Mouse (Mus musculus): ENCODE data around the gene Ece1. TPM values are rescaled to one million over a fixed set of nuclear protein-coding genes. Genes with fewer than 3 reads are reported as not detected.
"Not testable (repeated sequence)": the region's sequence is repeated elsewhere in the genome, so short reads cannot be mapped to it uniquely, and the experiment has no call there.

Gene Ece1
- total RNA-seq (2021) = 10 to 100 TPM; 65.0 to 78.0 TPM
- long read RNA-seq, experiment 1, partial matches to known transcripts = 29 of 62 reads
- long read RNA-seq, experiment 1, other reads (novel, unspliced or antisense) = 33 of 62 reads
- long read RNA-seq, experiment 2, full-length matches to known transcripts = 3 of 79 reads
- long read RNA-seq, experiment 2, partial matches to known transcripts = 41 of 79 reads
- long read RNA-seq, experiment 2, other reads (novel, unspliced or antisense) = 35 of 79 reads

DNA sequence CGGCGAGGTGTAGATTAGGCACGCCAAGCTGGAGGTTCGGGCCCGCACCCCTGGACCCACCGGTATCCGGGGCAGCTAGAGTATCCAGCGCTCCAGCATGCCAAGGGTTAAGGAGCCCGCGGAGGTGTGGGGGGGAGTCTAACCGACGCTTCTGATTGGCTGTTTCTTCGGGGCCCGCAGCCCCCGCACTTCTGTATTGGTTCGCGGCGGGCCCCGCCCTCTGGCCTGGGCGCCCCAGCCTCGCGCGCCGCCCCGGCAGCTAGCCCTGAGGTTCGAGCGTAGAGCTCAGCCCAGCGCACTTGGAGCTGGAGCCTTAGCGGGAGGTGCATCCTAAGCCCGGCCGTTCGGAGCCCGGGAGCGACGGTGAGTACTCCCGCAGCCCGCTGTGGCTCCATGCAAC, at the start of gene Ece1:
TSS of gene Ece1 (plus strand) at position 219 of the 400 bp plus-strand sequence.
- peak; percentile 92 for DNase-seq (ENCODE audit: low spot score)

DNA sequence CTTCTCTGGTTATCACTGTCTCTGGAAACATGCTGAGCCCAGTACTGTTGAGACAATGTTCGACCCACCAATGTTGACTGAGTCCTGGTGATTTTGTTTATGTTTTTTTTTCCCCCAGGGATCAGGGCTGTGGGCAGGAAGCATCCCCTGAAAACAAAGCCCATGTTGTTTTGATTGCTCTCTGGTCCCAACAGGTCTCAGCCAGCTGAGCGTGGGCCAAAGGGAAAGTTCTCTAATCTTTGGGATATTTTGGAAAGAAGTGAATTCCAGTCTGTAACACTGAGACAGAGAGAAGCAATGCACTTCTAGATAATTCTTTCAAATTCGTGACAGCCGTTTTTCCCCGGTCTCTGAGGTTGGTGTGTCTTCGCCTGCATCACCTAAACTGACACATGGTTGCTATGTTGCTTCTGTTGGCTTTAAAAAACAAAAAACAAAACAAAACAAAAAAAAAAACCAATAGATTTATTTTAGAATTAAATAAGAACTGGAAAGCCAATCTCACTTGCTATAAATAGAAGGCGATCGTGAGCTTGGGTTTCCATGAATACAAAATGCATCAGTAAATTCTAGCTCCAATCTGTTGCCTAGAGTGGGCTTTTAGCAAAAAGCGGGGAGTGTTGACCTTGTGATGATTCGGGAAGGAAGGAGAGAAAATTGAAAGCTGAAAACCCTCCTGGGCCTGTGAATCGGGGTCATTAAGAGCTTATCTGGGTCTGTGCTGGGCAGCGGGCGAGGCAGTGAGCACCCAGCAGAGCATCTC, 48.9 kb upstream of the Ece1 start:
- DNase-seq (ENCODE audit: low spot score) = no peak

- DNase-seq (ENCODE audit: low spot score) = no peak
Measured at GRCm38 (mm10) chr4:137814140-137814539, 47.9 kb upstream of the Ece1 start.

DNA sequence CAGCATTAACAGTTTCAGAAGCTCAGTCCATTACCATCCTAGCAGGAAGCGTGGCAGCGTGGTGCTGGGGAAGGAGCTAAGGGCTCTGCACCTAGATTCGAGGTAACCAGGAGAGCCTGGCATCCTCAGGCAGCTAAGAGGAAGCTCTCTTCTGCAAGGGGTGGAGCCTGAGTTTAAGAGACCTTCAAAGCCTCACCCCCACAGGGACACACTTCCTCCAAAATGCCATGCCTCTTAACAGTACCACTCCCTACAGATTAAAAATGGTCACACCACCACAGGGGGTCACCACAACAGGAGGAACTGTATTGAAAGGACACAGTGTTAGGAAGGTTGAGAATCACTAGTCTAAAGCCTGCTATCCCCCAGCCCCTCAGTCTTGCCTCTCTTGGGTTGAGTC, 46.6 kb upstream of the Ece1 start:
- DNase-seq (ENCODE audit: low spot score) = no peak

DNA sequence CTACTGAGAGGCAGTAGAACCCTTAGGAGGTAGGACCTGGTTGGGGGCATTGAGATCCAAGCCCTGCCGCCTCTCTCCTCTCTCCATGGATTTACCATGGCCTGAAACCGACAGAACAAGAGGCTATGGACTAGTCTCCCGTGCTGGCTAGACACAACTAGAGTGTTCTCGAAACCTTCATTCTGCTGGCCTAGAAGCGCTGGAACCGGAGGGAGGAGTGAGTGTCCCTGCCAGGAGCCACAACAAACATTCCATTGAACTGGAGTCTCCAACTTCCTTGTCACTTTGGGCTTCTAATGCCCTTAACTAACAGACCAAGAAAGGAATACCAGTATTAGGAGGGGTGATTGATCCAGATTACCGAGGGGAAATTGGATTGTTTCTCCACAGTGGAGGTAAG, 45.8 kb upstream of the Ece1 start:
- DNase-seq (ENCODE audit: low spot score) = no peak

- no peak for DNase-seq (ENCODE audit: low spot score)
Measured at GRCm38 (mm10) chr4:137818341-137818740, 43.7 kb upstream of the Ece1 start.

- DNase-seq (ENCODE audit: low spot score) = no peak
Measured at GRCm38 (mm10) chr4:137819487-137819886, 42.5 kb upstream of the Ece1 start.

DNA sequence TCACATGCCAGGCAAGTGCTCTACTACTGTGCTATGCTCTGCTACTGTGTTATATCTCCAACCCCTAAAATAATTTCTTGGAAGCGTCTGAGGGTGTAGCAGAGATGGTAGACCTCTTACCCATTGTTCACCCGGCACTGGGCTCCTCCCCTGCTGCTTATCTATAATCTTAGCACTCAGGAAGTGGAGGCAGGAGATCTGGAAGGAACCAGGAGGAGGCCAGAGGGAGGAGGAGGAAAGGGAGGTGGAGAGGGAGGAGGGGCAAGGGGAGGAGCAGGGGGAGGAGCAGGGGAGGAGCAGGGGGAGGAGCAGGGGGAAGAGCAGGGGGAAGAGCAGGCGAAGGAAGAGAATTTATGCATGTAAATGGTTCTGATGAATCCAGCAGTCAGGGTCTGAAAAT, 41.3 kb upstream of the Ece1 start:
- no peak for DNase-seq (ENCODE audit: low spot score)

DNA sequence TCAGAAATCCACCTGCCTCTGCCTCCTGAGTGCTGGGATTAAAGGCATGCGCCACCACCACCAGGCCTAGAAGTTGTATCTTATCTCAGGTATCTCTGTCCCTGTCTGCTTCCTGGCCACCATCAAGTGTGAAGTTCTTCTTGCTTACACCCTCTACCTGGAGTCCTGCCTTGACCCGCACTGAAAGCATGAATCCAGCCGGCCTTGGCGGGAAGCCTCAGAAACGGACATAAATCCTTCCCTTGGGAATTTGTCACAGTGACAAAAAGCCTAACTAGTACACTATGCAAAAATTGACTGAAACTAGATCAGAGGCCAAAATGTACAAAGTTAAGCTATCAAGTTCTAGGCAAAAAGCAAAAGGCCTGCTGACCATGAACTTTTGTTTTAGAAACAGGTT, 39.5 kb upstream of the Ece1 start:
- peak; percentile 16 for DNase-seq (ENCODE audit: low spot score)

GRCm38 (mm10) chr4:137823542-137823941, 38.5 kb upstream of the Ece1 start:
- no peak for DNase-seq (ENCODE audit: low spot score)

DNA sequence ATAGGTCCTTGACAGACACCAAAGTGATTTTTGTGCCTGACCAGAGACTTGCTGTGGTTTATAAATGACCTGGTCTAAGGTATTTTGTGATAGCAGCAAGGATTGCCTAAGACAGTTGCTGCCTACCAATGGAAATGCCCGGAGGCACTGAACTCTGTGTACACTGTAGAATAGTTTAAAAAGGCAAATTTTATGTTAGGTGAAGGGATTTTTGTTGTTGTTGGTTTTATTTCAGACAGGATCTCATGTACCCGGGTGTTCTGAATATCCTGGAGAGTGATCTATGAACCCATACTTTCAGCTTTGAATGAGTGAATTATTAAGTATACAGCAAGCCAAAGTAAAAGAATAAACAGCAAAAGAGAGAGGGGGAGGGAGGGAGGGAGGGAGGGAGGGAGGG, 37.2 kb upstream of the Ece1 start:
- no peak for DNase-seq (ENCODE audit: low spot score)

DNA sequence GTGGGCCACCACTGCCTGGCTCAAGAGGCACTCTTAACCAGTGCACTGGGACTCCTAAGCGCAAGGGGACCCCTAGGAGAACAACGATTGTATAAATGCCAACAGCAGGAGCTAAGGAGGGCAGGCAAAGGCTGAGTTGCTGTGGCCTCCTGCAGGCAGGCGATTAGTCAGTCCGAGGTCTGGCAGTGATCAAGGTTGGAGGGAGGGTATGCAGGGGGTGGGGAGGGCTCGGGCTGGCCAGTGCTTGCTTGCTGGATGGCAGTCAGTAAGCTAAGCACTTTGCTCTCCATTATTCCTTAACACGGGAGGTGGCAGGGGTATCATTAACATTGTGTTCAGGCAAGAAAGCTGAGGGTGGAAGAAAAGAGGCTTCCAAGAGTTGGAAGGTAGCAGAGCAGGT, 31.7 kb upstream of the Ece1 start:
- no peak for DNase-seq (ENCODE audit: low spot score)

- no peak for DNase-seq (ENCODE audit: low spot score)
Measured at GRCm38 (mm10) chr4:137831598-137831997, 30.4 kb upstream of the Ece1 start.

DNA sequence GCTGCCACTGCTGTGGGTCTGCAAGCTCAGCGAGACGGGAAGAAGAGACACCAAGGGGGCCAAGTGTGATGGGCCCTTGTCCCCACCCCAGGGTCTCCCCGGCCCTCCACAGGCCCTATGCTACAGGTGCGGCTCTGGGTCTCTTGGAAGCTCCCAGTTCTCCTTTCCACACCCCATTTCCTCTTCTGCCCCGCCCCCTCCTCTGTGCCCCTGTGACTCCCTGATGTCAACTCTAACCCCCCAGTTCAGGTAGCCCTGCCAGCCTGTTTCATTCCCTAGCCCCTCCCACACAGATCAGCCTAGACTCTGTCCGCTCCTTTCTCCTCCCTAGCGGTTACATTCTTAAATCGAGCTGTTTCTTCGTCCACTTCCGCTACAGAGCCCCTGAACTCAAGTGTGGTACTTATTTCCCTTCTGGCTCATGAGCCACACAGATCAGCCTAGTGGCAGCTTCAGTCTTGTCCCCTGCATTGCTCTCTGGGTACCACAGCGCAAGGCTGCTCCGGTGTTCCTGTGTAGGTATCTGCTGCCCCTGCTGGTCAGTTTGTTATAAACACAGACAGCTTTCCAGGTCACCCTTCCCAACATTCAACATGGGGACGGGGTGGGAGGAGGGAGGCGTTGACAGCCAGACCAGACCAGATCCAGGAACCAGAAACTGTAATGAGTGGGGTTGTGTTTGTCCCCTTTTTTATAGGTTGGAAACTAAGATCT, 26.3 kb upstream of the Ece1 start:
- peak; percentile 84 for DNase-seq (ENCODE audit: low spot score)

- no peak for DNase-seq (ENCODE audit: low spot score)
Measured at GRCm38 (mm10) chr4:137836741-137837140, 25.3 kb upstream of the Ece1 start.

DNA sequence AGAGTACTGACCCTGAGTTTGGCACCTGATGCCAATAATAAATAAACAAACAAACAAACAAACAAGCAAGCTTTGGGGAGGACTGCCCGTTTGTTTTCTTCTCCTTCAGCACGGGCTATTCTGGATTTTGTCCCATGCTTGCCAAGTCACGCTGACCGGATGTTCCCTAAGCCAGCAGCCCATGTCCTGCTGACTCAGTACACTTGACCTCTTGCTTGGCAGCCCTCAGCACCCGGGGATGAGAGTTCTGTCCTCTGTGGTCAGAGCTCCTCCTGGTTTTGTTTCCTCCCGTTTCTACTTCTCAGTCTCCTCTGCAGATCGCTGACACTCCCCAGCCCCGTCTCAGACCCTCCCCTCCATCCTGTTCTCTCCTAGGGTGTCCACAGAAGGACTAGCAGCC, 24.2 kb upstream of the Ece1 start:
- peak; percentile 86 for DNase-seq (ENCODE audit: low spot score)

DNA sequence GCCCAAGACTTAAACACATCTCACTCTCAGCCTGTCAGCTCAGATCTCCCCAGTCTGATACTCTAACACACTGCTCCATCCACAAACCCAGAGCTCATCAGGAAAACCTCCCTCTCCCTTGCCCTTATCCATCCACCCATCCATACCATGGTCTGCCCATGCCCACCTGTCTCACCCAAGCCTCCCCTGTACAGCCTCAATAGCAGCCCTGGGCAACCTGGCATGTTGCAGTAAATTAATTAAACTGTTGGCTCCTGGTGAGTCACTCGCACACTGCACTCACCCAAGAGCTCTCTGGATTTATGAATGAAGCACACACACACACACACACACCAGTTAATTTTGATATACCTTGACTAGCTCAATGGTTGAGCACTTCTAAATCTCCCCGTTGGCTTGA, 23.2 kb upstream of the Ece1 start:
- DNase-seq (ENCODE audit: low spot score) = no peak

DNA sequence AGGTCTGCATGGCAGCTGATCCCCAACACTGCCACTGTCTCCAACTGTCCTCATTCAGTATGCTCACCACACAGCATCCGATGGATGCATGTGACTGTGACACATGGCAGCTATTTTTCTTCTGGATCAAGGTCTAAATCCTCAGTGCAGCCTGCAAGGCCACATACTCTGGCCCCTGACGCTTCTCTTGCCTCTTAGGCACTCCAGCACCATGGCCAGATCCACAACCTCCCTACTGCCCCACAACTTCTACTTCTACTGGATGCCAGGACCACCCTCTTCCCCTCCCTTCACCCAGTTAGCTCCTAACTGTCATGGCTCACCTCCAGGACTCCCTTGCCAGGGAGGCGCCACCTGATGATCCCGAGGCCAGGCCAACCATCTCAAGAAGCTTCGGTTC, 22.6 kb upstream of the Ece1 start:
- no peak for DNase-seq (ENCODE audit: low spot score)

- peak; percentile 79 for DNase-seq (ENCODE audit: low spot score)
Measured at GRCm38 (mm10) chr4:137844656-137845055, 17.4 kb upstream of the Ece1 start.

DNA sequence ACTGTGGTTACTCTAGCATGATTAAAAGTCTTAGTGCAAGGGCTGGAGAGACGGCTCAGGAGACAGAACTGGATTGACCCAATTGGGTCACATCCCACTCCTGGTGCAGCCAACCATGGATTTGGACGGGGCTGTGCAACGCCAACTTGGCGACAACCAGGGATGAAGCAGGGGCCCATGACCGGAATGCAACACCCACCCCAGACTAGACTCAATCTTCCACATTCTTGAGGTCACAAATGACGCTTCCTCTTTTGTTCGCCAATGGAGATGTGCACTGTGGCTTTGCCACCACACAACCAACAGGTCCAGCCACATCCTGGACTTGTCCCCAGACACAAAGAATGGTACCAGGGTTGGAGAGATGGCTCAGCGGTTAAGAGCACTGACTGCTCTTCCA, 14.4 kb upstream of the Ece1 start:
- not testable (repeated sequence) for DNase-seq (ENCODE audit: low spot score)

DNA sequence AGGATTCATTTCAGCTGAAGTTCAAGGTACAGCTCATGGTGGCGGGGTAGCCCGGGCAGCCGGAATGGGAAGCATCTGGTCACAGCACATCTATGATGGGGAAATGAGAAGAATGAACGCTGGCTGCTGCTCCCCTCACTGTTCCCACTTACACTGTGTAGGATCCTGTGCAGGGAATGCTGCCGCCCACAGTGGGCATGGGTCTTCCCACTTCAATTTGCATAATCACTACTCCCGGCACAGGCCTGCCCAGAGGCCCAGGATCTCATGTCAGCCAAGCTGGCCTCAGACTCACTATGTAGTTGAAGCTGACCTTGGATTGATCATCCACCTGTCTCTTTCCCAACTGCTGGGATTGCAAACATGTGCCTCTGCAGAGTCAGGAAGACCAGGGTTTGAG, 11.9 kb upstream of the Ece1 start:
- no peak for DNase-seq (ENCODE audit: low spot score)

DNA sequence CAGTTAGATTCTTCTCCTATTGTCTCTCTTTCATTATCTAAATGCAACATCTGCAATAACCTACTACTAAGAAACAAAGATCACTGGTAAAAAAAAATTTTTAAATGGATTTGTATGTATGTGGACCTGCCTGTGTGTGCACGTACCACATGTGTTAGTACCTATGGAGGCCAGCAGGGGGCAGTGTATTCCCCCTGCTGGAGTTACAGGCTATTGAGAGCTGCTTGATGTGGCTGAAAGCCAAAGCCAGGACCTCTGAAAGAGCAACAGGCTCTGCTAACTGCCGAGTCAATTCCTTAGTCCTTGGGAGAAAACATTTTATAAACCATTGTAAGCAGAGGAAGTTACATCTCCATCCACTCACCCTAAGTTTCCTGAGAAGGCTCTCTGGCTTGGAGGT, 10.6 kb upstream of the Ece1 start:
- peak; percentile 61 for DNase-seq (ENCODE audit: low spot score)

DNA sequence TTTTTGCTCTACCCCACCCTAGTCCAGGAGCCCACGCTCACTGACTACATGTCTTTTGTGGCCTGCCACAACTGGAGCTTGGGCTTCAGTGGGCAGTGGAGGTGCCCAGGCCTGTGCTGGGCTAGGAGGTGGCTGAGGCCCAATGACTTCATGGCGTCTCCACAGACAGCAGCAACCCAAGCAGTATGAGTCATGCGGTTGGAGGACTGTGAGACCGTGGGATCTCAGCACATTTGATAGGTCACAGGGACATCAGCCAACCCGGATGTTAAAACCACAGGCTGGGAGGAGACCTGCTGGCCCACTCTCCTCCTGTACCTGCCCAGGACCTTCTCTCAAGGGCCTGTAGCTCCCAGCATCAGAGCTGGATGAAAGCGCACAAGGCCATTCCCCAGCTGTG, 8.2 kb upstream of the Ece1 start:
- DNase-seq (ENCODE audit: low spot score) = peak; percentile 69
